Mouse (Mus musculus): ENCODE data around the gene Rnf114.

DNA sequence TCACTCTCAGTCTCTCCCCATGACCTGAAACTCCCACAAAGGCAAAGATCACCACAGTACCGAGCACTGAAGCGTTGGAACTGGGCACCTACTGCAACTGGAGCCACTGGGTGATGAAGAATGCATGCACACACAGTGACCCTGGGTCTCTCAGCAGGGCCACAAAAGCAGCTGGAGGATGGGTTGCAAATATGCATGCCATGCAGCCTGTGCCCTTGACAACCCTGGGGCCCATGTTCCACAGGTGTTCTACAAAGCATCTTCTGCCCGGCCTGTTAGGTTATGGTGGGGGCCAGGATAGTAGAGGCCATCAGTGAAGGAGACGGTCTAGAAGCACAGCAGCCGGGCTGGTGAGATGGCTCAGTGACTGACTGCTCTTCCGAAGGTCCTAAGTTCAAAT lies 4.9 kb upstream of the Rnf114 start:
- TF ChIP-seq CTCF (IDR thresholded peaks at IDR 0.05; ENCODE audit: borderline replicate concordance, control insufficient read depth, extremely low read depth, insufficient read depth, low read length, poor library complexity), result no peak
- no peak for TF ChIP-seq POLR2A (IDR thresholded peaks at IDR 0.05; ENCODE audit: control insufficient read depth, extremely low read depth, insufficient read depth, low read length, poor library complexity)

Data from thymus, adult 2 months (tissue).